Mouse (Mus musculus) frontal cortex, postnatal 25 days (tissue): ENCODE measurements at regions not wholly inside any gene's neighbourhood (a gene's known extent, or its start where the extent isn't known, plus 50 kb on each side); places are given as distances from the start of the nearest gene placed in this dataset.
A peak's percentile ranks its signal among the peaks of the same experiment; 100 is the strongest.
"Not testable (repeated sequence)": the region's sequence is repeated elsewhere in the genome, so short reads cannot be mapped to it uniquely, and the experiment has no call there.

Source experiments
- DNase-seq, 2 experiments: peaks; one replicate each; pipeline ENCODE4 v3.0.0; 2022; ENCODE audit warnings: low spot score in 2 of 2

- DNase-seq, result no peak
Observed at GRCm38 (mm10) chr6:53233777-53234176, 53.3 kb upstream of the Creb5 start.

DNA sequence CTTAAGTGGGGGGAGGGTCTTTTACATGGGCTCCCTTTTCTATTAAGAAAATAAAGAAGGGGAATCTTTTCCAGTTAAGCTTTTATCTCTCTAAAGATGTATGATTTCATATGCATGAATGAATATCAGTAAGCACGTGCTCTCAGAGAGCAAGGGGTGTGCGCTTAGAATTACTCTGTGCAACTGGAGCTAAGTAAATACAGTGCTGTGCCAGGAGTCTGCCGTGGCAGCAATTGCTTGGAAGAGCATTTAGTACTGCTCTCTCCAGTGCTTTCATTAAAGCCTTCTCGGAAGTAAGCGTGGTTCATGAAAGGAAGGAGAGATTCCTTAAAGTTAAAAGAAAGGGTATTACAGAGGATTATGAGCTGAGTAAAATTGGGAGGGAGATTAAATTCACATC is 54.5 kb upstream of the Creb5 start:
- DNase-seq, result no peak

GRCm38 (mm10) chr6:53229350-53229749 is 57.7 kb upstream of the Creb5 start:
- DNase-seq, result no peak

DNA sequence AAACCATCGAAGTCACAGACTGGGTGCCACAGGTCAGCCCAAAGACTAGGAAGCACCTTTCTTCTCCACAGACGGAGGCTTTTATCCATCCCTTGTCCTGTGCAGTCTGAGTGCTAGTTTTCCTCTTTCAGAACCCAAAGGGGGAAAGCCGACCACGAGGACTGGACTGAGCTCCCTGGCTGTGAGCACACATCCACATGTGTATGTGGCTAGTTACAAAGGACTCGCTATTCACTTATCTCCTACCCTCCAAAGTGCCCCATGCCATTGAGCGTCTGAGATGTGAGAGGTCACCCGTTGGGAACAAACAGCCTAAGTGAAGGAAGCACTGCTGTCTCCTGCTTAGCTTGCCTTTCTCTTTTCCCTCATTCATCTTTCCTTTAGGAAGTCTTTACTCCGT is 65.0 kb upstream of the Creb5 start:
- no peak for DNase-seq

DNA sequence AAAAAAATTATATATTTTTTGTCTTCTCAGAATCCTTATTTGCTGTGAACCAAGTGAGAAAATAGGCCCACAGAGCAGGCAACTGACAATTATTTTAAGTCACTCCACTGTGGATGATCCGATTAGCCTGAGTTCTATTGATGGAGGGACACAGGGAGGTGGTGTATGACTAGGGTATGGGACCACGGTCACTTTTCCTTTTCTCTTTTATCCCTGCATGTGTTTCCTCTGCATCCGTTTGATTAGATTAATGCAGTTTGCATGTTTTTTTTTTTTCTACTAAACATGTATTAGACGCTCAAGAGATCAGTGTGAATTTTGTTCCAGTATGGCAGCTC is 65.4 kb upstream of the Creb5 start:
- DNase-seq, result no peak

- no peak for DNase-seq
Observed at GRCm38 (mm10) chr6:53220784-53221667, 66.0 kb upstream of the Creb5 start.

DNA sequence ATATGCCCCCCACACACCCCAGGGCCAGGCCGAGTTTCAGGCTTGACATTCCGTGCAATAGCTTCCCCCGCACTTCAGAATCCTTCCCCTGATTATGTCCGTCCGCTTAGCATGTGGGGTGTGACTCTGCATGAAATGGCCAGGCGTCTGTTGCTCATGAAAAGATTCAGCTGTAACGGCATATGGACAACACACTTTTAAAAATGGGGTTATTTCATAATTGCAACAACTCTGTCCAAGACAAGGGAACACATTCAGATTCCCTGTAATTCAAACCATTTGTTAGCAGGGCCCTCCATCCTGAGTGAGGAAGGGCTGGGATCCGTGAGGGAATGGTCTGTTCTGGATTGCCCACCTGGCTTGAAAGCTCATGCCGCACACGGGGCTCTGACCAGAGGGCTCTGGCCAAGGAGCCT is 68.2 kb upstream of the Creb5 start:
- no peak for DNase-seq

GRCm38 (mm10) chr6:53217234-53218015 is 69.6 kb upstream of the Creb5 start:
- peak; percentile 9 to 30 for DNase-seq

DNA sequence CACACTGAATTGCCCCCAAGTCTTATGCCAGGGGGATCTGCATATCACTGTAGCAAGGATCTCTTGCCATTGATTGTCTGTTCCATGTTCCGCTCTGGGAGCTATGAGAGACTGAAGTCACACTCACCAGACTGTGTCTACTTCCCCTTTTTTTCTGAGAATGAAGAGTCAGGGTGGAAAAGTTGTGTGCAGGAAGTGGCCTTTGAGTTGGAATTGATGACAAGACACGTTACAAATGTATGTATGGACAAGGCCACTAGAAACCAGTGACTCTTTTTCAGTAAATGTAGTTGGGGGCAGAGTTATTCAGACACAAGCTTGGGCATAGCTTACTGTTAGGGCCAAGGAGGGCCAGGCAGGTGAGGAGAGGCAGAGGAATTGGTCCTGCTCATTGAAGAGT is 70.4 kb upstream of the Creb5 start:
- no peak for DNase-seq

- no peak for DNase-seq
Observed at GRCm38 (mm10) chr6:53211420-53211819, 75.7 kb upstream of the Creb5 start.

GRCm38 (mm10) chr6:53209398-53209797 is 77.7 kb upstream of the Creb5 start:
- DNase-seq, result no peak

DNA sequence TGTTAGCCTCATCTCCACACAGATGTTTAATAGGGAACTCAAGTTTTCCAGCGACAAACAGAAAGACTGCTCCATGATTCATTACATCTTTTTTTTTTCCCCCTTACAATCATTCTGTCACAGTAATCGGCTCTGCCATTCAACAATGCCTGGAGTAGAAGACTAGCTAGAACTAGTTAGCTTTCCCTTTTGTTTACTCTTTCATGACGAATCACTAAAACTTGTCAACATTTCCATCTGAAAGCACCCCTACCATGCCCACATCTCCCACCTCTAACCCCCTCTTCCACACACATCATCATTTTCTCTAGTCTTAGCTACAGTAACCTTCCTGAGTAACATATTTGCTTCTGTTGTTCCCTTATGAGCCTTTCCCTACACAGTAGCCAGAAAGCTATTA is 78.6 kb upstream of the Creb5 start:
- no peak for DNase-seq

- DNase-seq, result no peak
Observed at GRCm38 (mm10) chr6:53207781-53208180, 79.3 kb upstream of the Creb5 start.

- no peak for DNase-seq
Observed at GRCm38 (mm10) chr6:53207361-53207760, 79.7 kb upstream of the Creb5 start.

DNA sequence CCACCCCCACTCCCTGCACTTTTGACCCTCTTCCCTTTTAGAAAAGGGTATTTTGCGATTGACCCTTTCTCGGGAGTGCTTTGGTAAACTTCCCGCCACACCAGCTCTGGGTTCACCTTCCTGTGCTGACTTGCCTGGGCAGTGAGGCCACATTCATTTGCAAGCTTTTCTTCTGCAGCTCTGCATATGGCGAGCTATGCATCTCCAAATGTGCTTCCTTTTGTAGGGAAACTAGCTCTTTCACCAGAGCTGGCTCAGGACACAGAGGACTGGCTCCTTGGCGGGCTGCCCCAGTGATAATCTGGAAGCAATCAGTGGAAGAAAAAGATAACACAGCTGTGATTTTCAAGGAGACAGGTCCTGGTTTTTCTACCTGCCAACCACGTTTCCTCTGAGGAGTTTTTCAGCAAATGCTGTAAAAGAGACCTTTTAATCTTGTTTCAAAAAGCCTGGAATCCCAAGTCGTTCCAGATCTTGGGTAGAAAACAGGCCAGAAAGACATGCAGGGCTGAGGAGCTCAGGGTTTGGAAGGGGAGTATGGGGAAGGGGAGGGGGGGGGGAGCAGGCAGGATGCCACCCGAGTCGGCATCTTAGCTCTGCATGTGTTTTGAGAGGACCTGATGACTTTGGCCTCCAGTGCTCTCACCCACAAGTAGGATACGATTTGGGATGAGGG is 85.7 kb upstream of the Creb5 start:
- DNase-seq, result no peak

- DNase-seq, result no peak
Observed at GRCm38 (mm10) chr6:53199474-53199873, 87.6 kb upstream of the Creb5 start.

- DNase-seq, result not testable (repeated sequence)
Observed at GRCm38 (mm10) chr6:53182131-53182530, 104.9 kb upstream of the Creb5 start.

DNA sequence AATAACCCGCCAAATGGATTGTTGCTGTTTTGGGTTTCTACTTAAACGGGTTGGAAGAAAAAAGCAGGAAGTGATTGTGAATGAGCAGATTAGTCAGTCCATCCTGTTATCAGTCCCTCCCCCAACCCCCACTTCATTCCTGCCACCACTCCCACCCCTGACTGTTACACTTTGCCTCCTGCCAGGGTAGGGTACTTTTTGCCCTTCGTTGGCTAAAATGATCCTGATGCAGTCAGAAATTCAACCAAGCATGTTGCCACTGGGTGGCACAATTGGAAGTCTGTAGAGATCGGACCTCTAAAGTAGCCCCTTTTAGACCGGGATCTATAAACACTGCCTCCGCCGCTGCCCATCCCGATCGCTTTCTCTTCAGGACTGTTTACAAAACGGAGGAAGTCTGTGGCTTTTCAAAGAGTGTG is 96.0 kb upstream of the Jazf1 start:
- DNase-seq, result peak in 1 of 2 experiments; percentile 4

DNA sequence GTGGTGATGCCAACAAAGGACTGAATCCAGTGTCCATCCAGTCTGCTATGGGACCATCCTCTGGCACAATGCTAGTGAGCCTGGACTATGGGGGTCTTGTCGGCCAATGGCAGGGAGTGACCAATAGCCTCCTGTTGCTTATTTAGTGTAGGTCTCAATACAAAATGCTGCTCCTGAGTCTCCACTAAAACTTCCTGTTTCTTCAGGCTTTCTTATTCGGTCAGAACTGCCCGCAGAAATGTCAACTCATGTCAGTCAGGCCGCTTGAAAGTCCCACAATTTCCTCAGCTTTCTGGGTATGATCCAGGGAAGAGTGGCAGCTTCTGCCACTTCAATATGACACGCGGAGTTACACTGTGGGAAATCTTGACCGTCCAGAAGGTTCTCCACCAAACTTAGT is 94.7 kb upstream of the Jazf1 start:
- DNase-seq, result no peak

GRCm38 (mm10) chr6:53161627-53162026 is 93.2 kb upstream of the Jazf1 start:
- DNase-seq, result no peak

DNA sequence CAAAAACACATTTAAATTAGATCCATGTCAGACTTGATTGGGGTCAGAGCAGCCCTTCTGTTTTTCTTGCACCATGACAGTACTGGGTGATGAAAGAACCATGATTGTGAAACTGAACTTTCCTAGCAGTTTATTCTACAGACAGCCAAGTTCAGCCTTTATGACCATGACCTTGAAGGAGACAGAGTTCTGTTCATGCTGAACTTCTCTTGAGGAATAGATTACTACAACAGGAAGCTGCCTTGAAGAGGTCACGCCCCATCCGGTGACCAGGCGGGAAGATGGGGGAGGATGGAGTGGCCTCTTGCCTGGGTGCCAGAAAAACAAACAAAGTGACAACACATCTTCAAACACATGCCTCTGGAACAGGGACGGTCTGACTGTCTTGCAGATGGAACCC is 86.2 kb upstream of the Jazf1 start:
- DNase-seq, result no peak

- DNase-seq, result no peak
Observed at GRCm38 (mm10) chr6:53147478-53147877, 79.0 kb upstream of the Jazf1 start.
